Mouse (Mus musculus) liver, postnatal 0 days (tissue): Measurements from ENCODE around the gene Dhcr24. TPM values are rescaled to one million over a fixed set of nuclear protein-coding genes. Genes with fewer than 3 reads are reported as not detected.

ENCODE experiments used
- ATAC-seq: fragments of 200-750 bp; cut with Nextera tagmentation; 2 replicates; pipeline ENCODE4 v1.8.0; 2017; ENCODE audit warnings: mild to moderate bottlenecking, moderate library complexity
- DNase-seq: peaks from one replicate; pipeline ENCODE4 v3.0.0-alpha.2; 2016
- H3K27ac ChIP-seq: fragments of 300-500 bp; sonication (generic); 2 replicates; pipeline ENCODE4 v1.5.1; 2014; ENCODE audit warnings: antibody characterized with exemption, moderate library complexity, mild to moderate bottlenecking, low read depth
- H3K27me3 ChIP-seq: fragments of 300-500 bp; sonication (generic); 2 replicates; pipeline ENCODE4 v1.6.1; 2014; ENCODE audit warnings: low read length, control low read depth, mixed read lengths; ENCODE audit not compliant: insufficient read depth
- H3K36me3 ChIP-seq: fragments of 300-500 bp; sonication (generic); replicated peaks from 2 replicates; pipeline ENCODE4 v1.6.1; 2014; ENCODE audit warnings: mild to moderate bottlenecking, control low read depth, low read length, moderate library complexity, mixed read lengths; ENCODE audit not compliant: insufficient read depth
- H3K4me1 ChIP-seq: fragments of 300-500 bp; sonication (generic); 2 replicates; pipeline ENCODE4 v1.6.1; 2014; ENCODE audit warnings: antibody characterized with exemption, mild to moderate bottlenecking, control low read depth; ENCODE audit not compliant: insufficient read depth
- H3K4me2 ChIP-seq: fragments of 300-500 bp; sonication (generic); 2 replicates; pipeline ENCODE4 v1.6.1; 2014; ENCODE audit warnings: low read depth, mild to moderate bottlenecking, low read length, moderate library complexity, mixed read lengths
- H3K4me3 ChIP-seq: fragments of 300-500 bp; sonication (generic); 2 replicates; pipeline ENCODE4 v1.5.1; 2014; ENCODE audit warnings: low read depth, low read length
- H3K9ac ChIP-seq: fragments of 300-500 bp; sonication (generic); replicated peaks from 2 replicates; pipeline ENCODE4 v1.6.1; 2014; ENCODE audit warnings: mild to moderate bottlenecking, moderate library complexity
- H3K9me3 ChIP-seq: fragments of 300-500 bp; sonication (generic); 2 replicates; pipeline ENCODE4 v1.6.1; 2016; ENCODE audit warnings: mild to moderate bottlenecking, control low read depth, low read length, mixed read lengths
- CTCF ChIP-seq: sonication (generic); IDR thresholded peaks from 2 replicates; pipeline ENCODE4 v1.5.1; 2016; ENCODE audit warnings: antibody characterized with exemption, low read depth
- EP300 ChIP-seq: IDR thresholded peaks from 2 replicates; pipeline ENCODE4 v1.6.1; 2016; ENCODE audit warnings: antibody characterized with exemption, low read depth, mild to moderate bottlenecking
- WGBS: fragments of 180-500 bp; shearing (Covaris S2); extraction: QIAGEN DNeasy Blood & Tissue Kit; methylation state at CpG from one replicate; pipeline ENCODE4 v1.1.7; 2014; ENCODE audit not compliant: insufficient replicate concordance; 5-methylcytosine and 5-hydroxymethylcytosine counted together
- polyA plus RNA-seq: library from polyadenylated mRNA; unstranded; fragments of >200 nt; fragmentation: Nextera tagmentation; extraction: Ambion mirVana; gene quantifications from 2 replicates; pipeline ENCODE4 v1.2.1, GENCODE M21; 2015

Dhcr24 gene
- polyA plus RNA-seq, 1 experiment from 2014 or later = 17.1 TPM

DNA sequence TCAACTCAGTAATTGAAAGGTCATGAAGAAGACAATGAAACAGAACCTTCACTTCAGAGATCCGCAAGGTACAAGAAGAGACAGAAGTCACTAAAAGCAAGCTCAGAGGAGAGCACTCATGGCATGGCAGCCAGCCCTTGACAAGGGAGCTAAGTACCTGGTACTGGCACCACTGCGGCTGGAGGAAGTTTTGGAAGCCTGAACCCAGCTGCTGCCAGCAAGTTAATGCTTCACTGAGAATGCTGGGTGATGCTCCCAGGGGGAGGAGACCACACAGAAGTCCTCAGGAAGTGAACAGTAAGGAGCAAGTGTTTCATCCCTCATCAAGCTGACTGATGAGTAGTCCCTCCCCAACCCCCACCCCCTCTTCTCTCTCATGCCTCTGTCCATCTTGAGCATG, 18.6 kb upstream of the Dhcr24 start:
- Histone ChIP-seq H3K9me3 (no peaks in the 10 kb centered on the region), H3K27me3 (no peaks in the 10 kb centered on the region), H3K4me3 (no peak overlapping the region), H3K4me2 (no peak overlapping the region), H3K27ac (no peak overlapping the region), H3K4me1 (peaks cover 5% of the 10 kb centered on the region), H3K9ac (no peak overlapping the region), H3K36me3 (no peaks in the 10 kb centered on the region)
- ATAC-seq = no peak
- DNase-seq = no peak
- 65% methylated on average over 2 of the region's 2 CpGs for WGBS
- TF ChIP-seq CTCF = no peak
- TF ChIP-seq EP300 = no peak

DNA sequence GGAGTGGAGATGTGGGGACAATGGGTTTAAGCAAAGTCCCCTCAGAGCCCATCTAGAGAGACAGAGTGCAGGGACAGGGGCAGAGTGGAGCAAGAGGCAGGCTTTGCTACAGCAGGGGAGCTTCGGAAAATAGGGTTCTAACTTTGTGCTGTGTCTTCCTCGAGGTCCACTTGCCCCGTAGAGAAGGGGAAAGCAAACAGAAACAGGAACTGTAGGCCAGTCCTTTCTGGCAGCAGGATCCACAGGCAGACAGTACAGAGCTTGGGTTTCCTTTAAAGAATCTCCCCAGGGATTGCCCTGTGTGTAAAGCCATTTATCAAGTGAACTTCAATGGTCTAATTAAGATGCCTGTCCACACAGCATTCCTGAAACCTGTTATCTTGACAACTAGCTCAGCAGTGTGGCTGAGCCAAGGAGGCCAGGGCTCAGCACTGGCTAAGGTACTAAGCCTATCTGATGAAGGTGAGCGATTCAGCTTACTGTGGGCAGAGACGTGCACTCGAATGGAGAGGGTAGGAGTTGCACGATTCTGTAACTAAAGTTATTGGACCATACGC, 14.9 kb upstream of the Dhcr24 start:
- Histone ChIP-seq H3K4me3 (no peak overlapping the region), H3K27ac (no peak overlapping the region), H3K9me3 (no peaks in the 10 kb centered on the region), H3K9ac (no peak overlapping the region; the same call in 1 of the 2 replicates), H3K4me2 (no peak overlapping the region), H3K36me3 (no peaks in the 10 kb centered on the region), H3K4me1 (peaks cover 6% of the 10 kb centered on the region), H3K27me3 (no peaks in the 10 kb centered on the region)
- DNase-seq (no peak), ATAC-seq (no peak)
- TF ChIP-seq CTCF = no peak
- no peak for TF ChIP-seq EP300
- 53% methylated on average over 8 of the region's 8 CpGs for WGBS

DNA sequence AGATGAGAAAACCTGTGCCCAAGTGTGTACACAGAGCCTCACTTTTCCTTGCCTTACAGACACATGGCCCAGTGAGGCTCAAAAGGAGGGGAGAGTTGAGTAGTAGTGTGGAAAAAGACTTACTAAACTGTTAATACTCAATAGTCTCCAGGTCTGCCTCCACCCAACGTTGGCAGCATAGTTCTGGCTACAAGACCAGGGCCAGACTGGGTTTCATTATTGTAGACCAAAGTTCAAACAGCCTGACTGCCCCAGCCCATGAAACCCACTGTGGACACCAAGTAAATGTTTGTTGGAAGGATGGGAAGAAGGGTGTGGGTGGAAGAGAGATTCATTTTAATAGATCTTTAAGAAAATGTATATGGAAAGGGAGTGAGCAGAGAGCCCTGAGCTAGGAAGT, 13.9 kb upstream of the Dhcr24 start:
- H3K36me3 ChIP-seq = no peaks in the 10 kb centered on the region
- TF ChIP-seq EP300 (no peak), CTCF (no peak)
- no peak overlapping the region for H3K4me3 ChIP-seq
- no peaks in the 10 kb centered on the region for H3K27me3 ChIP-seq
- no peaks in the 10 kb centered on the region for H3K9me3 ChIP-seq
- DNase-seq = no peak
- peaks cover 10% of the 10 kb centered on the region for H3K4me1 ChIP-seq
- ATAC-seq = no peak
- no peak overlapping the region for H3K4me2 ChIP-seq
- no peak overlapping the region for H3K9ac ChIP-seq
- no peak overlapping the region for H3K27ac ChIP-seq
- WGBS = 52% methylated on average over 1 of the region's 1 CpGs

DNA sequence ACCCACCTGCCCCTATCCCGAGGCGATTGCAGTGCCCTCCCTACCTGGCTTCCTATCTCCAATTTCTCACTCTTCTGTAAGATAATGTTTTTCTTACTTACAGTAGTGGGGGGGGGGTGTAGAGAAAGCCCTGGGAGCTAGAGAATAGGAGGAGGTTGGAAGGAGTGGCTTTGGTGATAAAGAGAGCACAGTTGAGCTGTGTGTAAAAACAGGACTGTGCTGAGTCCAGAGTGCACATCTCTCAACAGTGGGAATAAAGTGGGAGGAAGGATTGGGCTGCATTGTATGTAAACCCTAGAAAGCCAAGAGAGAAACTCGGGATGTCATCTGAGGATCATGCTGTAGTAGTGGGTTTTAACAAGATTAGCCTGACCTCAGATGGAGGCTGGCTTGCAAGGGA, 12.7 kb upstream of the Dhcr24 start:
- no peak overlapping the region for H3K9ac ChIP-seq
- H3K4me2 ChIP-seq = no peak overlapping the region
- no peak for DNase-seq
- H3K4me1 ChIP-seq = peaks cover 10% of the 10 kb centered on the region
- no peak overlapping the region for H3K4me3 ChIP-seq
- no peaks in the 10 kb centered on the region for H3K9me3 ChIP-seq
- 58% methylated on average over 3 of the region's 3 CpGs for WGBS
- no peak for ATAC-seq
- TF ChIP-seq CTCF (no peak), EP300 (no peak)
- H3K36me3 ChIP-seq = no peaks in the 10 kb centered on the region
- H3K27ac ChIP-seq = no peak overlapping the region
- H3K27me3 ChIP-seq = no peaks in the 10 kb centered on the region

DNA sequence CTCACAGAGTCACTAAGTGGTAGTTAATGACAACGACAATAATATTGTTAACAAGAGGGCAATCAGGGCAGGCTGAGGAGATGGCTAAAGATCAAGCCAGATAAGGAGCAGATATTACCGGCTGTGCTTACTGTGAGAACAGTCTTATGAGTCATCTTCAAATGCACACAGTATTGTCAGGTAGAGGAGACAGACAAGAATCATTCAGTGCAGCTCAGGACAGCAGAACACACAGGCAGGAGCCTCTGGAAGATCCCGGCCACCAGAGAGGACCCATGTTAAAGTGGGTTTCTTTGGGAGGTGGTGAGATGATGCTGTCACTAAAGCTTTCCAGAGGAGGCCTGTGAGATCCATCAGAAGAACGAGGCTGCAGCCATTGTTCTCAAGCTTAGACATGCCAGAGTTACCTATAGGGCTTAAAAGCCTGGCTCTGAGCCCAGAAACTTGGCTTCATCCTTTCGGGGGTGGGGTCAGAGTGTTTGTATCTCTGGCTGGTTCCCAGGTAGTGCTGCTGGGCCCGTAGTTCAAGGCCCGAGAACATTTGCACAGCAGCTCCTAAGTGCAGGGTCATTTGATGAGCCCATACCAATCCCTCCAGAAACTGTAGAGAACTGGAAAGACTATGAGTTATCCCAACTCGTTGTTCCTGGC, 10.2 kb upstream of the Dhcr24 start:
- TF ChIP-seq CTCF (no peak), EP300 (no peak)
- peak; percentile 58; the same call in 1 of the 2 replicates for ATAC-seq
- WGBS = 60% methylated on average over 8 of the region's 8 CpGs
- Histone ChIP-seq H3K9me3 (no peaks in the 10 kb centered on the region), H3K27ac (0 out of 2 replicates have a peak overlapping the region, but pooled peaks have one; percentile 16), H3K4me1 (peaks cover 6% of the 10 kb centered on the region), H3K4me3 (no peak overlapping the region), H3K36me3 (no peaks in the 10 kb centered on the region), H3K9ac (no peak overlapping the region), H3K27me3 (no peaks in the 10 kb centered on the region), H3K4me2 (no peak overlapping the region)
- DNase-seq = no peak

DNA sequence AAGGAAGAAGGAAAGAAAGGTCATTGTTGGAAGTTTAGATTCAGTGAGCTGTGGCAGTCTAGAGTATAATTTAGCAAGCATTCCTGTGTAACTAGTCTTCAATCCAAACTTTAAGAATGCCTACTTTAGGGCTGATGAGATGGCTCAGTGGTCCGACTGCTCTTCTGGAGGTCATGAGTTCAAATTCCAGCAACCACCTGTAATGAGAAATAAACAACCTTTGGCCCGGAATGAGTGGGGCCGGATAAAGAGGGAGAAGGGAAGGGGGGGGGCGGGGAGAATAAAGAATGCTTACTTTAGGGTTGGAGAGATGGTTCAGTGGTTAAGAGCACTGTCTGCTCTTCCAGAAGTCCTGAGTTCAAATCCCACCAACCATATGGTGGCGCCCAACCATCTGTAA, 3.6 kb upstream of the Dhcr24 start:
- Histone ChIP-seq H3K27ac (no peak overlapping the region; the same call in 1 of the 2 replicates), H3K9me3 (no peaks in the 10 kb centered on the region), H3K9ac (no peak overlapping the region), H3K4me2 (no peak overlapping the region), H3K36me3 (no peaks in the 10 kb centered on the region), H3K4me1 (peaks cover 9% of the 10 kb centered on the region), H3K4me3 (no peak overlapping the region), H3K27me3 (0 out of 2 replicates have a peak, but pooled peaks cover 3% of the 10 kb centered on the region)
- TF ChIP-seq CTCF (no peak), EP300 (no peak)
- DNase-seq = no peak
- 63% methylated on average over 5 of the region's 5 CpGs for WGBS
- ATAC-seq = no peak
